Mouse (Mus musculus) kidney, adult 11 months (tissue): ENCODE data around the gene Nol7.

Source experiments
- DNase-seq: peaks from one replicate; pipeline ENCODE4 v3.0.0; 2022

The Nol7 gene

DNA sequence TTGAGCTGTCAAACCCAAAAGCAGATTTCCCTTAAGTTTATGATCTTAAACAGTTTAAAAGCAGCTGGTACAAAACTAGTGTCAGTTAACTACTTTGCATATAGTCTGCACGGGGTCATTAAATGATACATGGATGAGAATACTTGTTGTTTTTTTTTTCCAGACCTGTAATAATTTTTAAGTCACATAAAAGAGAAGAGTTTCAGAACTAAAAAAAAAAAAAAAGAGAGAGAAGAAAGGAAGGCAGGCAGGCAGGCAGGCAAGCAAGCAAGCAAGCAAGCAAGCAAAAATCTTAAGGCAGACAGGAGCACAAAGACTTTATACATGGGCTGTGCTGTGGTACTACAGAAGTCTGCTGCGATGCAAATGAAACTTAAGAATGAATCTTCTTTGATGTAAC lies 35.2 kb downstream of the Nol7 start:
- DNase-seq, result no peak

DNA sequence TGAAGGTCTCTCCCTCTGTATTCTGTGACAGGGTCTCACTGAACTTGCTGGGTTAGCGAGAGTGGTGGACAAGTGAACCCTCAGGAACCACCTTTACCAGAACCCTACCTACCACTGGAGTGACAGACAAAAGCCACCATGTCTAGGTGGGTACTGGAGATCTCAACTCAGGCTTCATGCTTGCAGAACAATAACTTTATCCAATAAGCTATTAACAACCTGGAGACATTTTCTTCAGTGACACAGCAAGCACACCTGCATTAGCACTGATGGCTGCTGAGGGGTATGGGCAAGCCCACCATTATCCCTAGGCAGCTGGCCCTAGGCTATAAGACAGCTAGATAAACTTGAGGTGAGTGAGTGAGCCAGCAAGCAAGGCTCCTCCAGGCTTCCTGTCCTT lies 42.2 kb downstream of the Nol7 start:
- DNase-seq, result no peak

DNA sequence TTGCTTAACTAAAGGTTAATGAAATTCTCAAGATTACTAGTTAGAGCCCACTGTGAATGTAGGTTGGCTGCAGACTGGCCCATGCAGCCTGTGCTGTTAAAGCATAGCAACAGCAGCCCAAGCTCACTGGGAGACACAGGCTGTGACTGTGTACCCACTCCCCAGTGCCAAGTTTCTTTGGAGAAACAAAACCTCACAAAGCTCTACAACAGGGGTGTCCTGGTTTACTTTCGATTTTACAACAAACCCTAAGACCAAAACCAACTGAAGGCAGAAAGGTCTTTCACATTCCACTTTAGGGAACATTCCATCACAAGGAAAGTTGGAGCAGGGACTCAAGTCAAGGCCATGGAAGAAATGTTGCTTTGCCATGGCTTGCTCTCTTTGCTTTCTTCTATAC lies 44.4 kb downstream of the Nol7 start:
- no peak for DNase-seq

DNA sequence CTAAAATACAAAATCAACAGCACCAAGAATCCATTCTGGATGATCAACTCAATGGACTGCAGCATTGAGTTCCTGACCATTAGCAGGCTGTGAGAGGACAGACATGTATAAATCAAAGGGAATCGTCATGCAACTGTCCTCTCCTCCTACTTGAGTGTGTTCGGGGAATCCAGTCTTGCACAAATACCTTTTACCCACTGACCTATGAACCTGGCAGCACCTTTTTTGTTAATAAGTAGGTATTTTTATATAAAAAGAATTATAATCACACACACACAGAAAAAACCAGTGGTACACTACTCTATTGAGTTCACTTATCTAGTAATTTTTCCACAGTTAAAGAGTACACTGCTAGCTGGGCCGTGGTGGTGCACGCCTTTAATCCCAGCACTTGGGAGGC lies 45.5 kb downstream of the Nol7 start:
- DNase-seq, result no peak

DNA sequence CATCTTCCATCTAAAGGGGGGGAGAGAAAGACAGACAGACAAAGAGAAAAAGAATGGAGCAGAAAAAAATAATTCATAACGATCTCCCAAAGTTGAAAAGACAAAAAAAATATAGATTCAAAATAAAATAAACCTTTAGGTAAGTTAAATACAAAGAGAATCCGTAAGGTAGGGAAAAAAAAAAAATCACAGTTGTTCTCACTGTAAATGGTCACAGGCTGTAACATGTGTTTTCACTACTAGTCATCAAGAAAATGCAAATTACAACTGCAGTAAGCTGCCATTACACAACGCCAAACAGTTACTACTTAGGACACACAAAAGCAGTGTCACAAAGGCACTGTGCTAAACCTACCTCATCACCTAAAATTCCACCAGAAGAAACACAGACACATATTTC lies 46.5 kb downstream of the Nol7 start:
- DNase-seq, result no peak

DNA sequence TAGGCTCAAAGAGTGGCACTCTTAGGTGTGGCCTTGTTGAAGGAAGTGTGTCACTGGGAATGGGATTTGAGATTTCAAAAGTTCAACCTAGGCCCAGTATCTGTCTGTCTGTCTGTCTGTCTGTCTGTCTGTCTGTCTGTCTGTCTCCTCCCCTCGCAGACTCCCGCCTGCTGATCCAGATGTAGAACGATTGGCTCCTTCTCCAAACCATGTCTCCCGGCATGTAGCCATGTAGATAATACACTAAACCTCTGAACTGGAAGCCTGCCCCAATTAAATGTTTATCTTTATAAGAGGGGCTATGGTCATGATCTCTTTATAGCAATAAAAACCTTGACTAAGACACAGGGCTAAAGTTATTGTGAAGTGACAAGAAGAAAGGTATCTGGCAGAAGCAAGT lies 47.6 kb downstream of the Nol7 start:
- DNase-seq, result no peak

DNA sequence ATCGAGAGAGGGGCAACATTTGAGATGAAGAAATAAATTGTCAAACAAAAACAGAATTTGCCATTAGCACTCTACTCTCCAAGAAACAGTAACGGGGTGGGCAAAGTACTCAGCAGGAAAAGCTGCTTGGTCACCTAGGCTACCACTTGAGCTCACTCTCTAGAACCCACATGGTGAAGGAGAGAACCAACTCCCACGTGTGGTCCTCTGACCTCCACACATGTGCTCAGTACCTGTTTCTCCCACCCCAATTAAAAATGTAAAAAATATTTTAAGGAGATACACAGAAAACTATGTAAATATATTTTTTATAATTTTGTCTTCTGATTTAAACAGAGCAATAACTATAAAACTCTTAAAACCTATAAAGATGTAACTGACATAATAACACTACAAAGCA lies 49.5 kb downstream of the Nol7 start:
- DNase-seq, result no peak

DNA sequence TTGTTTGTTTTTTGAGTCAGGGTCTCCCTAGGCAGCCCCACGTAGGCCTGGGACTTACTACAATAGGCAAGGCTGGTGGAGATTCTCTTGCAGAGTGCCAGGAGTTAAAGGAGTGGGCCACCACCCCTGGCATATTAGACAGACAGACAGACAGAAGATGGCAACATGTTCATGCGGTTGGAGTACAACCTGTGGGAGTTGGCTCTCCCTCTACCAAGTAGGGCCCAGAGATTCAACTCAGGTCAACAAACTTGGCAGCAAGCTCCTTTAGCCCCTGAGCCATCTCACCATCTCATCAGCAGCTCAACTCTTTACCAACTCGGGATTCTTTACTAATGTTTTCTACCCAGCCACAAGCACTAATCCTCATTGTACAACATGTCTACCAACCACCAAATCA lies 52.5 kb downstream of the Nol7 start:
- DNase-seq, result no peak

DNA sequence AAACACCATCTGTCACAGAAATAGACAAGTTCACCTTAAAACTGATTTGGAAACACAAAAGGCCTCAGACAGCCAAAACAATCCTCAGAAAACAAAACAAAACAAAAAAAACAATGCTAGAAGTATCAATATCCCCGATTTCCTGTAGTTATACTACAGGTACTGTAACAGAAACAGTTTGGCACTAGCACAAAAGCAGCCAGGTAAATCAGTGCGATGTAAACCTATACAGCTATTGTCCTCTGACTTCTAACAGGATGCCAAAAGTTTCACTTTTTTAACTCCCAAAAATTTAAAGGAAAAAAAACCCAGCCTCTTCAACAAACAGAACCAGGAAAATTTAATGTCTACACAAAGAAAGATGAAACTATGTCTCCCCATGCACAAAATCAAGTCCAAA lies 54.0 kb downstream of the Nol7 start:
- no peak for DNase-seq

DNA sequence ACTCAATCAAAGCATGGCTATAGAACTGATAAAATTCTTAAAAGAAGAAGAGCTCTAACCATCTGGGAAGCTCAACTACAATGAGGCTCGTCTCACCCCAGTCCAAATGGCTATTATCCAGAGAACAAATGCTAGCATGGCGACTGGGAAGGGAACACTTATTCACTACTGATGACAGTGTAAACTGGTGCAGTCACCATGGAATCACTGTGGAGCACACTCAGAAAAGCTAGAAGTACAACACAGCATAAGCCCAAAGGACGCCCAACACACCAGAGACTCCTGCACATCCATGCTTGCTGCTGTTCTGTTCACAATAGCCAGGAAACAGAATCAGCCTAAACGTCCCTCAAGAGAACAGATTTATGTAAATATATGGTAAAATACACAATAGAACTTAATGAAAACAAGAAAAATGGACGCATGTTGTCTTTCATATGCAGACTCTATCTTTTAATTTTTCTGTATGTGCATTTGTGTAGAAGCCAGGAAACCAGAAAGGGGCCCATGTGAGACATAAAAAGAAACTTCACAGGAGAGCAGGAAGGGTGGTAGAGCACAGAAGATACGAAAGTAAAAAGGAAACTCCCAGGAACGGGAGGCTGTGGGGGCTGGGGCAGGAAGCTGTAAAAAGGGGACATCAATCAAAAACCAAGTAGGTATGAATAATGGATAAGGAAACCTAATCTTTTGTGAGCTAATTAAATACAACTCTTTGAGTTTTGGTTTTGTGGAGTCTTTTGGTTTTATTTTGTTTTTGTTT lies 54.8 kb downstream of the Nol7 start:
- no peak for DNase-seq

DNA sequence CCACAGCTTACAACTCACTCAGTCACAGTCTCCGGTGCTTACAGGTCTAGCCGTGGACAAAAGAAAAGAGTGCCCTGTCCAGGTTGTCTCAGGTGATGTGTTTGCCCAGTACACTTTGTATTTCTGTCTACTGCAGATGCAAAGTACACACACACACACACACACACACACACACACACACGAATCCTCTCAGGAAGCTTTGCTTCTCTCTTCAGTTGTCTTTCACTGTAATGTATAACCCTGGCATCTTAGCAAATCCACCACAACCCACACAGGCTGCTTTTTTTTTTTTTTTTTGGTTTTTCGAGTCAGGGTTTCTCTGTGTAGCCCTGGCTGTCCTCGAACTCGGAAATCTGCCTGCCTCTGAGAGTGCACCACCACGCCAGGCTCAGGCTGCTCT lies 56.2 kb downstream of the Nol7 start:
- DNase-seq, result no peak
